Mouse (Mus musculus): ENCODE measurements around the gene Trp53bp2. TPM values are rescaled to one million over a fixed set of nuclear protein-coding genes. Genes with fewer than 3 reads are reported as not detected.

Trp53bp2 gene
- polyA plus RNA-seq, 1 experiment, result 8.9 TPM

GRCm38 (mm10) chr1:182424274-182424673 lies 15.3 kb downstream of the Trp53bp2 start:
- H3K27me3 ChIP-seq (ENCODE audit: control insufficient read depth, insufficient read depth, low read length), result no peaks in the 10 kb centered on the region
- 88% methylated on average over 2 of the region's 2 CpGs for WGBS
- H3K4me3 ChIP-seq (ENCODE audit: extremely low read depth, insufficient read depth, insufficient read length), result no peak overlapping the region
- no peak for TF ChIP-seq CTCF (IDR thresholded peaks at IDR 0.05; ENCODE audit: extremely low read depth, insufficient read depth, insufficient read length, insufficient replicate concordance)
- no peak for TF ChIP-seq POLR2A (IDR thresholded peaks at IDR 0.05; ENCODE audit: low read depth, low read length)
- peaks cover 4% of the 10 kb centered on the region; the same call in 1 of the 2 replicates for H3K36me3 ChIP-seq (ENCODE audit: control insufficient read depth, insufficient read depth, low read length)
- no peak overlapping the region for H3K27ac ChIP-seq (ENCODE audit: insufficient read depth, low read length)
- H3K4me1 ChIP-seq (ENCODE audit: control insufficient read depth, insufficient read depth, insufficient read length), result no peaks in the 10 kb centered on the region; the same call in 1 of the 2 replicates
- no peak for DNase-seq (ENCODE audit: low read depth in 1 of 2, low spot score in 2 of 2)

GRCm38 (mm10) chr1:182425176-182425575 lies 16.2 kb downstream of the Trp53bp2 start:
- Histone ChIP-seq H3K27ac (ENCODE audit: insufficient read depth, low read length) (no peak overlapping the region), H3K36me3 (ENCODE audit: control insufficient read depth, insufficient read depth, low read length) (peaks cover 4% of the 10 kb centered on the region; the same call in 1 of the 2 replicates), H3K4me1 (ENCODE audit: control insufficient read depth, insufficient read depth, insufficient read length) (no peaks in the 10 kb centered on the region; the same call in 1 of the 2 replicates), H3K4me3 (ENCODE audit: extremely low read depth, insufficient read depth, insufficient read length) (no peak overlapping the region), H3K27me3 (ENCODE audit: control insufficient read depth, insufficient read depth, low read length) (no peaks in the 10 kb centered on the region)
- DNase-seq (ENCODE audit: low read depth in 1 of 2, low spot score in 2 of 2), result no peak
- WGBS, result 88% methylated on average over 3 of the region's 3 CpGs
- TF ChIP-seq POLR2A (IDR thresholded peaks at IDR 0.05; ENCODE audit: low read depth, low read length), result no peak
- no peak for TF ChIP-seq CTCF (IDR thresholded peaks at IDR 0.05; ENCODE audit: extremely low read depth, insufficient read depth, insufficient read length, insufficient replicate concordance)

- WGBS, result 90% methylated on average over 2 of the region's 2 CpGs
- Histone ChIP-seq H3K4me1 (ENCODE audit: control insufficient read depth, insufficient read depth, insufficient read length) (no peaks in the 10 kb centered on the region), H3K27ac (ENCODE audit: insufficient read depth, low read length) (no peak overlapping the region), H3K4me3 (ENCODE audit: extremely low read depth, insufficient read depth, insufficient read length) (no peak overlapping the region), H3K36me3 (ENCODE audit: control insufficient read depth, insufficient read depth, low read length) (peaks cover 5% of the 10 kb centered on the region), H3K27me3 (ENCODE audit: control insufficient read depth, insufficient read depth, low read length) (no peaks in the 10 kb centered on the region)
- TF ChIP-seq POLR2A (IDR thresholded peaks at IDR 0.05; ENCODE audit: low read depth, low read length), result no peak
- no peak for TF ChIP-seq CTCF (IDR thresholded peaks at IDR 0.05; ENCODE audit: extremely low read depth, insufficient read depth, insufficient read length, insufficient replicate concordance)
- DNase-seq (ENCODE audit: low read depth in 1 of 2, low spot score in 2 of 2), result no peak
Observed at GRCm38 (mm10) chr1:182426444-182426843, 17.5 kb downstream of the Trp53bp2 start.

- H3K27me3 ChIP-seq (ENCODE audit: control insufficient read depth, insufficient read depth, low read length), result no peaks in the 10 kb centered on the region
- TF ChIP-seq POLR2A (IDR thresholded peaks at IDR 0.05; ENCODE audit: low read depth, low read length), result no peak
- TF ChIP-seq CTCF (IDR thresholded peaks at IDR 0.05; ENCODE audit: extremely low read depth, insufficient read depth, insufficient read length, insufficient replicate concordance), result no peak
- 96% methylated on average over 1 of the region's 1 CpGs for WGBS
- H3K36me3 ChIP-seq (ENCODE audit: control insufficient read depth, insufficient read depth, low read length), result peaks cover 10% of the 10 kb centered on the region
- no peak overlapping the region for H3K4me3 ChIP-seq (ENCODE audit: extremely low read depth, insufficient read depth, insufficient read length)
- no peak for DNase-seq (ENCODE audit: low read depth in 1 of 2, low spot score in 2 of 2)
- H3K4me1 ChIP-seq (ENCODE audit: control insufficient read depth, insufficient read depth, insufficient read length), result no peaks in the 10 kb centered on the region
- H3K27ac ChIP-seq (ENCODE audit: insufficient read depth, low read length), result no peak overlapping the region
Observed at GRCm38 (mm10) chr1:182427426-182427825, 18.5 kb downstream of the Trp53bp2 start.

GRCm38 (mm10) chr1:182429826-182430225 lies 20.9 kb downstream of the Trp53bp2 start:
- TF ChIP-seq CTCF (IDR thresholded peaks at IDR 0.05; ENCODE audit: extremely low read depth, insufficient read depth, insufficient read length, insufficient replicate concordance) (no peak), POLR2A (IDR thresholded peaks at IDR 0.05; ENCODE audit: low read depth, low read length) (no peak)
- H3K4me3 ChIP-seq (ENCODE audit: extremely low read depth, insufficient read depth, insufficient read length), result no peak overlapping the region
- WGBS, result 94% methylated on average over 3 of the region's 3 CpGs
- peaks cover 13% of the 10 kb centered on the region for H3K36me3 ChIP-seq (ENCODE audit: control insufficient read depth, insufficient read depth, low read length)
- no peak for DNase-seq (ENCODE audit: low read depth in 1 of 2, low spot score in 2 of 2)
- no peaks in the 10 kb centered on the region for H3K27me3 ChIP-seq (ENCODE audit: control insufficient read depth, insufficient read depth, low read length)
- no peak overlapping the region for H3K27ac ChIP-seq (ENCODE audit: insufficient read depth, low read length)
- H3K4me1 ChIP-seq (ENCODE audit: control insufficient read depth, insufficient read depth, insufficient read length), result no peaks in the 10 kb centered on the region

- 95% methylated on average over 2 of the region's 2 CpGs for WGBS
- Histone ChIP-seq H3K4me3 (ENCODE audit: extremely low read depth, insufficient read depth, insufficient read length) (no peak overlapping the region), H3K4me1 (ENCODE audit: control insufficient read depth, insufficient read depth, insufficient read length) (no peaks in the 10 kb centered on the region), H3K36me3 (ENCODE audit: control insufficient read depth, insufficient read depth, low read length) (peaks cover 13% of the 10 kb centered on the region), H3K27me3 (ENCODE audit: control insufficient read depth, insufficient read depth, low read length) (no peaks in the 10 kb centered on the region), H3K27ac (ENCODE audit: insufficient read depth, low read length) (no peak overlapping the region)
- no peak for DNase-seq (ENCODE audit: low read depth in 1 of 2, low spot score in 2 of 2)
- TF ChIP-seq POLR2A (IDR thresholded peaks at IDR 0.05; ENCODE audit: low read depth, low read length), result no peak
- no peak for TF ChIP-seq CTCF (IDR thresholded peaks at IDR 0.05; ENCODE audit: extremely low read depth, insufficient read depth, insufficient read length, insufficient replicate concordance)
Observed at GRCm38 (mm10) chr1:182430676-182431075, 21.7 kb downstream of the Trp53bp2 start.

- Histone ChIP-seq H3K27me3 (ENCODE audit: control insufficient read depth, insufficient read depth, low read length) (no peaks in the 10 kb centered on the region), H3K4me1 (ENCODE audit: control insufficient read depth, insufficient read depth, insufficient read length) (no peaks in the 10 kb centered on the region), H3K4me3 (ENCODE audit: extremely low read depth, insufficient read depth, insufficient read length) (no peak overlapping the region), H3K36me3 (ENCODE audit: control insufficient read depth, insufficient read depth, low read length) (peaks cover 16% of the 10 kb centered on the region), H3K27ac (ENCODE audit: insufficient read depth, low read length) (no peak overlapping the region)
- 84% methylated on average over 3 of the region's 3 CpGs for WGBS
- DNase-seq (ENCODE audit: low read depth in 1 of 2, low spot score in 2 of 2), result no peak
- TF ChIP-seq CTCF (IDR thresholded peaks at IDR 0.05; ENCODE audit: extremely low read depth, insufficient read depth, insufficient read length, insufficient replicate concordance), result no peak
- no peak for TF ChIP-seq POLR2A (IDR thresholded peaks at IDR 0.05; ENCODE audit: low read depth, low read length)
Observed at GRCm38 (mm10) chr1:182432059-182432458, 23.1 kb downstream of the Trp53bp2 start.

Data from spleen, adult 2 months (tissue).